Mouse (Mus musculus) cerebellum, adult 11-12 months (tissue): ENCODE results near the gene Agap2.

Experiments used
- DNase-seq: peaks from one replicate; pipeline ENCODE4 v3.0.0; 2022

Agap2 gene

GRCm38 (mm10) chr10:127138328-127139141, 63.5 kb downstream of the Agap2 start:
- DNase-seq: no peak

- DNase-seq: no peak
These were observed 65.9 kb downstream of the Agap2 start for GRCm38 (mm10) chr10:127140971-127141370.

GRCm38 (mm10) chr10:127141500-127141899, 66.4 kb downstream of the Agap2 start:
- DNase-seq: no peak
